Mouse (Mus musculus) hindbrain, embryonic 11.5 days (tissue): ENCODE results near the gene Ddx31. TPM values are rescaled to one million over a fixed set of nuclear protein-coding genes. Genes with fewer than 3 reads are reported as not detected.

Source experiments
- ATAC-seq: fragments of 200-750 bp; cut with Nextera tagmentation; 2 replicates; pipeline ENCODE4 v1.8.0; 2017; ENCODE audit warnings: mild to moderate bottlenecking, moderate TSS enrichment, moderate library complexity; ENCODE audit not compliant: low FRiP score
- DNase-seq: peaks from one replicate; pipeline ENCODE4 v3.0.0-alpha.2; 2015; ENCODE audit warnings: low spot score
- H3K27ac ChIP-seq: fragments of 300-500 bp; sonication (generic); 2 replicates; pipeline ENCODE4 v1.5.1; 2014; ENCODE audit warnings: mild to moderate bottlenecking, low read depth, low read length
- H3K27me3 ChIP-seq: fragments of 300-500 bp; sonication (generic); 2 replicates; pipeline ENCODE4 v1.6.1; 2014; ENCODE audit warnings: mild to moderate bottlenecking, low read length, moderate library complexity, mixed read lengths; ENCODE audit not compliant: control insufficient read depth, insufficient read depth
- H3K36me3 ChIP-seq: fragments of 300-500 bp; sonication (generic); 2 replicates; pipeline ENCODE4 v1.6.1; 2014; ENCODE audit warnings: mild to moderate bottlenecking, low read length, moderate library complexity, mixed read lengths; ENCODE audit not compliant: control insufficient read depth, insufficient read depth
- H3K4me1 ChIP-seq: fragments of 300-500 bp; sonication (generic); replicated peaks from 2 replicates; pipeline ENCODE4 v1.6.1; 2014; ENCODE audit warnings: low read length, mixed read lengths; ENCODE audit not compliant: control insufficient read depth, insufficient read depth
- H3K4me2 ChIP-seq: fragments of 300-500 bp; sonication (generic); replicated peaks from 2 replicates; pipeline ENCODE4 v1.6.1; 2014; ENCODE audit warnings: mild to moderate bottlenecking, low read depth, low read length
- H3K4me3 ChIP-seq: fragments of 300-500 bp; sonication (generic); 2 replicates; pipeline ENCODE4 v1.5.1; 2014; ENCODE audit warnings: low read depth, low read length
- H3K9ac ChIP-seq: fragments of 300-500 bp; sonication (generic); 2 replicates; pipeline ENCODE4 v1.6.1; 2014; ENCODE audit warnings: low read depth, low read length
- H3K9me3 ChIP-seq: fragments of 300-500 bp; sonication (generic); 2 replicates; pipeline ENCODE4 v1.6.1; 2016; ENCODE audit warnings: low read length; ENCODE audit not compliant: control insufficient read depth
- WGBS: fragments of 180-500 bp; shearing (Covaris S2); extraction: QIAGEN DNeasy Blood & Tissue Kit; methylation state at CpG from one replicate; pipeline ENCODE4 v1.1.7; 2014; 5-methylcytosine and 5-hydroxymethylcytosine counted together
- polyA plus RNA-seq: library from polyadenylated mRNA; unstranded; fragments of >200 nt; fragmentation: Nextera tagmentation; extraction: Ambion mirVana; gene quantifications from 2 replicates; pipeline ENCODE4 v1.2.1, GENCODE M21; 2014

Gene Ddx31
- 18.5 and 19.8 TPM in 2 replicates for polyA plus RNA-seq

GRCm38 (mm10) chr2:28840222-28840951, at the start of gene Ddx31, which contains the start of gene Gtf3c4:
Gene Ddx31, plus strand, starts transcription at chr2:28840406.
Gene Gtf3c4, minus strand, starts transcription at chr2:28840360.
- WGBS: under 1% methylated on average over 63 of the region's 63 CpGs
- Histone ChIP-seq H3K36me3 (no peaks in the 10 kb centered on the region), H3K9me3 (no peaks in the 10 kb centered on the region), H3K4me3 (peak within 1 kb of the TSS; percentile 98), H3K27me3 (no peaks in the 10 kb centered on the region), H3K9ac (peak within 1 kb of the TSS; percentile 95), H3K4me1 (peaks cover 3% of the 10 kb centered on the region), H3K27ac (peak within 1 kb of the TSS; percentile 82), H3K4me2 (peak within 1 kb of the TSS; percentile 83)
- ATAC-seq (peak; percentile 96), DNase-seq (peak; percentile 97)

- H3K9ac ChIP-seq: no peak overlapping the region
- DNase-seq: peak; percentile 75
- no peak overlapping the region for H3K4me3 ChIP-seq
- no peaks in the 10 kb centered on the region for H3K36me3 ChIP-seq
- H3K4me2 ChIP-seq: no peak overlapping the region
- H3K4me1 ChIP-seq: no peaks in the 10 kb centered on the region; the same call in 1 of the 2 replicates
- H3K27me3 ChIP-seq: no peaks in the 10 kb centered on the region
- no peaks in the 10 kb centered on the region for H3K9me3 ChIP-seq
- ATAC-seq: no peak
- 29% methylated on average over 5 of the region's 6 CpGs for WGBS
- no peak overlapping the region for H3K27ac ChIP-seq
Observed at GRCm38 (mm10) chr2:28792931-28793610, 47.1 kb upstream of the Ddx31 start.

GRCm38 (mm10) chr2:28794623-28795022, 45.6 kb upstream of the Ddx31 start:
- Histone ChIP-seq H3K27me3 (no peaks in the 10 kb centered on the region), H3K4me1 (no peaks in the 10 kb centered on the region; the same call in 1 of the 2 replicates), H3K4me2 (no peak overlapping the region), H3K9me3 (no peaks in the 10 kb centered on the region), H3K36me3 (no peaks in the 10 kb centered on the region), H3K4me3 (no peak overlapping the region), H3K9ac (no peak overlapping the region), H3K27ac (no peak overlapping the region)
- no peak for ATAC-seq
- WGBS: 82% methylated on average over 5 of the region's 5 CpGs
- DNase-seq: no peak

- no peak overlapping the region for H3K9ac ChIP-seq
- H3K27me3 ChIP-seq: no peaks in the 10 kb centered on the region
- 77% methylated on average over 8 of the region's 8 CpGs for WGBS
- no peaks in the 10 kb centered on the region for H3K36me3 ChIP-seq
- no peaks in the 10 kb centered on the region; the same call in 1 of the 2 replicates for H3K4me1 ChIP-seq
- ATAC-seq (no peak), DNase-seq (no peak)
- H3K4me3 ChIP-seq: no peak overlapping the region
- no peak overlapping the region for H3K27ac ChIP-seq
- H3K4me2 ChIP-seq: no peak overlapping the region
- no peaks in the 10 kb centered on the region for H3K9me3 ChIP-seq
Observed at GRCm38 (mm10) chr2:28796298-28796697, 43.9 kb upstream of the Ddx31 start.

GRCm38 (mm10) chr2:28797490-28798106, 42.6 kb upstream of the Ddx31 start:
- WGBS: 49% methylated on average over 18 of the region's 18 CpGs
- Histone ChIP-seq H3K4me1 (no peaks in the 10 kb centered on the region; the same call in 1 of the 2 replicates), H3K27me3 (no peaks in the 10 kb centered on the region), H3K4me3 (no peak overlapping the region), H3K27ac (0 out of 2 replicates have a peak overlapping the region, but pooled peaks have one; percentile 34), H3K9me3 (no peaks in the 10 kb centered on the region), H3K36me3 (no peaks in the 10 kb centered on the region), H3K9ac (no peak overlapping the region), H3K4me2 (no peak overlapping the region)
- peak; percentile 53 for ATAC-seq
- peak; percentile 34 for DNase-seq

GRCm38 (mm10) chr2:28798390-28798789, 41.8 kb upstream of the Ddx31 start:
- no peak overlapping the region for H3K27ac ChIP-seq
- H3K27me3 ChIP-seq: no peaks in the 10 kb centered on the region
- no peak overlapping the region for H3K4me3 ChIP-seq
- 42% methylated on average over 3 of the region's 3 CpGs for WGBS
- no peaks in the 10 kb centered on the region; the same call in 1 of the 2 replicates for H3K4me1 ChIP-seq
- no peak overlapping the region for H3K4me2 ChIP-seq
- H3K9me3 ChIP-seq: no peaks in the 10 kb centered on the region
- DNase-seq (no peak), ATAC-seq (no peak)
- H3K9ac ChIP-seq: no peak overlapping the region
- no peaks in the 10 kb centered on the region for H3K36me3 ChIP-seq

GRCm38 (mm10) chr2:28799575-28799974, 40.6 kb upstream of the Ddx31 start:
- no peak overlapping the region for H3K4me2 ChIP-seq
- no peaks in the 10 kb centered on the region for H3K9me3 ChIP-seq
- H3K4me1 ChIP-seq: no peaks in the 10 kb centered on the region; the same call in 1 of the 2 replicates
- no peak overlapping the region for H3K4me3 ChIP-seq
- H3K9ac ChIP-seq: no peak overlapping the region
- no peaks in the 10 kb centered on the region for H3K36me3 ChIP-seq
- WGBS: 80% methylated on average over 2 of the region's 2 CpGs
- H3K27ac ChIP-seq: no peak overlapping the region
- DNase-seq (no peak), ATAC-seq (no peak)
- H3K27me3 ChIP-seq: no peaks in the 10 kb centered on the region

GRCm38 (mm10) chr2:28803406-28803805, 36.8 kb upstream of the Ddx31 start:
- ATAC-seq: no peak
- Histone ChIP-seq H3K4me2 (no peak overlapping the region), H3K27ac (no peak overlapping the region), H3K4me3 (no peak overlapping the region), H3K36me3 (no peaks in the 10 kb centered on the region), H3K27me3 (no peaks in the 10 kb centered on the region), H3K9me3 (no peaks in the 10 kb centered on the region), H3K4me1 (no peaks in the 10 kb centered on the region), H3K9ac (no peak overlapping the region)
- DNase-seq: no peak
- WGBS: 92% methylated on average over 7 of the region's 7 CpGs
